Mouse (Mus musculus) bone marrow, adult 2 months (tissue): ENCODE results near the gene Manbal.

Experiments
- CTCF ChIP-seq: fragments of 200-500 bp; IDR thresholded peaks from 2 replicates; pipeline ENCODE4 v1.5.1; 2011; ENCODE audit warnings: low read length, control low read depth; ENCODE audit not compliant: control insufficient read depth, insufficient read depth
- POLR2A ChIP-seq: fragments of 200-500 bp; IDR thresholded peaks from 2 replicates; pipeline ENCODE4 v1.6.1; 2011; ENCODE audit warnings: low read depth, mild to moderate bottlenecking, control low read depth, low read length, borderline replicate concordance; ENCODE audit not compliant: control insufficient read depth

GRCm38 (mm10) chr2:157432476-157432875 lies 65.1 kb downstream of the Manbal start:
- TF ChIP-seq POLR2A (no peak), CTCF (no peak)
